22 mouse cellular contexts compared by ENCODE assay signal in the genomic region with DNA sequence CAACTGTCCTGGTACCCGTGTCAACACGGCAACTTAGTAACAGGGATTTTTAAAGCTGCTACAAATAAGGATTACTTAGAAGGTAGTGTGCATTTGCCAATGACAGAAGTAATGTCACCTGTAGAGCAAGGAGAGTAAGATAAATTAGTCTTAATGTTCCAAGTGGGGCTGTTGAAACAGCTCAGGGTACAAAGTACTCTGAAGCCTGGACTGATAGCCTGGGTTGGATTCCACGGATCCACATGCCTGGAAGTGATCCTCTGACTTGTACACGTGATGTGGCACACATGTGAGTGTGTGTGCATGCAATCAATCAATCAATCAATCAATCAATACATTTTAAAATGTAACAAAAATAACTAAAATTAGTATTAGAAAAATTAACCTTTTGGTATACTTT. TPM values are rescaled to one million over a fixed set of nuclear protein-coding genes. Genes with fewer than 3 reads are reported as not detected.
"Had no signal": no experiment of that assay in that cellular context is flagged by ENCODE, and none has a peak within 500 bp of the region (broad histone marks: within the 10 kb centered on the region; RNA-seq: fewer than 3 reads in every experiment).

No protein-coding gene starts in this region.

- DNase-seq: lung, adult 18-20 months; lung, embryonic 14.5 days; lung, postnatal 10 days; lung, postnatal 4 days; midbrain, embryonic 14.5 days; retina, postnatal 1 day; right cerebral cortex, adult 18-20 months; right cerebral cortex, postnatal 25 days; right cerebral cortex, postnatal 4 days; thymus, adult 2 months; thymus, postnatal 36 days had no signal

- H3K4me3 ChIP-seq: midbrain, embryonic 10.5 days; midbrain, embryonic 12.5 days; myocyte; neural tube, embryonic 13.5 days; neural tube, embryonic 15.5 days; stomach, embryonic 15.5 days had no signal

- H3K9me3 ChIP-seq: midbrain, embryonic 10.5 days; midbrain, embryonic 12.5 days; neural tube, embryonic 13.5 days; neural tube, embryonic 15.5 days; stomach, embryonic 15.5 days had no signal

- H3K27ac ChIP-seq: midbrain, embryonic 10.5 days; midbrain, embryonic 12.5 days; neural tube, embryonic 13.5 days; neural tube, embryonic 15.5 days; stomach, embryonic 15.5 days; stomach, postnatal 0 days had no signal

- ATAC-seq: midbrain, embryonic 16.5 days had no signal

- H3K9ac ChIP-seq: lung, embryonic 14.5 days; midbrain, embryonic 12.5 days; neural tube, embryonic 13.5 days; neural tube, embryonic 15.5 days; stomach, embryonic 15.5 days had no signal

- H3K4me2 ChIP-seq: lung, embryonic 14.5 days; midbrain, embryonic 12.5 days; neural tube, embryonic 13.5 days; neural tube, embryonic 15.5 days; stomach, embryonic 15.5 days had no signal

- H3K4me1 ChIP-seq: stomach, embryonic 15.5 days had no signal

- H3K27me3 ChIP-seq: midbrain, embryonic 12.5 days; neural tube, embryonic 13.5 days; neural tube, embryonic 15.5 days; stomach, embryonic 15.5 days had no signal

- H3K36me3 ChIP-seq: midbrain, embryonic 10.5 days; midbrain, embryonic 12.5 days; neural tube, embryonic 13.5 days; neural tube, embryonic 15.5 days; stomach, embryonic 15.5 days had no signal

RNA-seq across cellular contexts. Expression of gene Prkg2, which starts 45.6 kb away (rescaled TPM):
- total RNA-seq: megakaryocyte, adult 5-6 weeks; megakaryocyte-erythroid progenitor cell, adult 5-6 weeks had no signal
- polyA plus RNA-seq: testis, adult 2 months had no signal
